Mouse (Mus musculus) urinary bladder, postnatal 36 days (tissue): ENCODE results near the gene Adamts4.
"Not testable (repeated sequence)": the region's sequence is repeated elsewhere in the genome, so short reads cannot be mapped to it uniquely, and the experiment has no call there.

Experiments used
- DNase-seq, 2 experiments: peaks; one replicate each; pipeline ENCODE4 v3.0.0; 2022; ENCODE audit warnings: low spot score in 2 of 2, mixed read lengths in 1 of 2

The Adamts4 gene

DNA sequence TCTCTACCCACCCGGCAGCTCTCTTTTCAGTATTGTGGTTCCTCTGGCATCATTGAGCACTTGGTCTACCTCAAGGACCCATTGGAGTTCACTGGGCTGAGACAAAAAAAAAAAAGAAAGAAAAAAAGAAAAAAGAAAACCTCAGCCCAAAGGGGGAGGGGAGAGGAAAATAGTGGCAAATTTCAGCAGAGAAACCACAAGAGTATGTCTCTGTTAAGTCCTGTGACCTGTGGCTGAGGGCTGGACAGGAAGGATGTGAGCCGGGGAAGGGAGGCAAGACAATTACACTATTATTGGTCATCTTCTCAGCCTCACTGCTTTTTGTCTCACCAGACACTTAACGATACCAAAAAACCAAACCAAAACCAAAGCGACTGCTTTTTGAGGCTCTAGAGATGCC lies 18.4 kb upstream of the Adamts4 start:
- no peak for DNase-seq

DNA sequence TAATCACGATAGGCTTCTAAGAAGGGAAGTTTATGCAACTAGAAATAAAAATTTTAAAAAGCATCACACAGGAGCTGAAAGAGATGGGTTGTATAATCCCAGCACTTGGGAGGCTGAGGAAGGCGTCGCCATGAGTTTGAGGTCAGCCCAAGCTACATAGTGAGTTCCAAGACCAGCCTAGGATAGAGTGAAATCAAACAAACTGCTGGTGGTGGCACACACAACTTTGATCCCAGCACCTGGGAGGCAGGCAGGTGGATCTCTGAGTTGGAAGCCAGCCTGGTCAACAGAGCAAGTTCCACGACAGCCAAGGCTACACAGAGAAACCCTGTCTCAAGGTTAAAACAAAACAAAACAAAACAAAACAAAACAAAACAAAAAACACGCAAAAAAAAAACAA lies 17.9 kb upstream of the Adamts4 start:
- no peak for DNase-seq

DNA sequence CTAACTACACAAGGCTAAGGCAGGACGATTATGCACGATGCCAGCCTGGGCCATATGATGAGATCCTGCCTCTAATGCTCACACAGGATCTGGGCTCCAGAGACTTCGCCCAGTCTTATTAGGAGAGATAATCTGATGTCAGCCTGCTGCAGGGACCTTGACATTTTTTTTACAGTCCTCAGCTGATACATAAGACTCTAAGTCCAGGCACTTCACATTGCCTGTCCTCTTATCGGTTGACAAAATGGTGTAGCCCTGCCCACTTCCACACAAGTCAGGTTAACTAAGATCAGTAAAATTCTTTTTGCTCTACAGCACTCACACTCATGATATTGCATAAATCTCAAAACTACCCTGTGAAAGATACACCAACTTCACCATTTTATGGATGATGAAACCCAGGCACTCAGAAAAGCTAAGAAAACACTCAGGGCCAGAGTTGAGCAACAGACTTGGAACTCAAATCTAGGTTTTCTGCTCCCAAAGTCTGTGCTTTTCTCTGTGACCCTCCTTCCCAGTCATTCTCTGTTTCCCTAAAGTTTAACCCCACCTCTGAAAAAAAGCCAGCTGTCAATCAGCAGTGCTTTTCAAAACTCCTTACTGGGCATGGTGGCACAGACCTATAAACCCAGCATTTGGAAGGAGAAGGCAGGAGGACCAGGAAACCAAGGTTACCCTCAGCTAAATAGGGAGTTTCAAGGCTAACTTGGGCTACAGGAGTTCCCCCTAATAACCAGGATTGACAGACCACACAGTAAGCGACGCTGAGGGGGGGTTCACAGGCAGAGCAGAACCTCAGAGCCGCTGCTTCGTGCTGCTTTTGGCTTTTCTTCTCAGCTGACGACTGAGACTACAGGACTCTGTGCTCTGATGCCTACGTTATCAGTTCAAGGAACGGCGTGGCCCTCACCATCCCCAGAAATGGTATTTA lies 17.2 kb upstream of the Adamts4 start:
- DNase-seq = no peak

DNA sequence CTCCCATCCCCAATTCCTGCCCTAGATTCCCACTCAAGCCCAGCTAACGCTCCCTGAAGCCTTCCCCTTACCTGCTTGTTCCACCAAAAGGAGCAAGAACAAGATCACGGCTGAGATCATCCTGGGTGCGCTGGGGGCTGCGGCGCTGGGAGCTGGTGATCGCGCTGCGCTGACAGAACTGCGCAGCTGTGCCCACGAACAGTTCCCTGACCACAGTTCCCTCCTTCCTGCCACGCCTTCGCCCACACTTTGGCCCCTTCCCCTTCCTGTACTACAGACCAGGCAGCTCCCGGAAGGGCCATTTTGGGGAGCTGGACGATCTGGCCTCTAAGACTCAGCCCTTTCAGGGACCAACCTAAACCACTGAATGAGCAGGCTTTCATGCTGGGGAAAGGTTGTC lies 16.1 kb upstream of the Adamts4 start, which contains the start of gene Fcer1g:
TSS of gene Fcer1g (minus strand) at position 240 of the 400 bp plus-strand sequence.
- no peak for DNase-seq

DNA sequence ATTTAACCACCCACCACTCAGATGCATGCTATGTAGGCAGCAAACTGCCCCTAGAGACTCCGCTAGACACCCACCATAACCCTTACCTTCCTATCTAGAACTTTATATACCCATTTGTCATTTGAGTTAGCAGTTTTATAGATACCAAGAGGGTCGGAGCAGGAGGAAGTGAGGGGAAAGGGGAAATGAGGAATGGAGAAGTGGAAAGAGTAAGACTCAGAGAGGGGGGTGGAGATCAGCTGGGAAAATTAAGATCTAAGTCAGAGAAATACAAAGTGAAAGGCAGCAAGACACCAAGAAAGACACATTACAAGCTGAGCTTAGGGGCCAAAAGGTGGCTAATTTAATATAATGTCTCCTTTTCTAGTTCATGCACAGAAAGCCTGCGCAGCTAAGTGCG lies 15.7 kb upstream of the Adamts4 start:
- DNase-seq = no peak

DNA sequence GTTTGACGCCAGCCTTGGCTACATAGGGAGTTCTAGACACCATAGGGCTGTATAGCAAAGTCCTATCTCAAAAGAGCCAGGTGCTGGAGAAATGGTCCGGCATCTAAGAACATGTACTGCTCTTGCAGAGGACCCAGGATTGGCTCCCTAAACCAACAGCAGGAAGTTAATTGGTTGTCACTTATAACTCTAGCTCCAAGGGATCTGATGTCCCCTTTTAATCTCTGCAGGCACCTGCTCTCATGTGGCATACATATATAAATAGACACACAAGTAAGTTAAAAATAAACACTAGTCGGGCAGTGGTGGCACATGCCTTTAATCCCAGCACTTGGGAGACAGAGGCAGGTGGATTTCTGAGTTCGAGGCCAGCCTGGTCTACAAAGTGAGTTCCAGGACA lies 14.4 kb upstream of the Adamts4 start:
- DNase-seq = no peak

DNA sequence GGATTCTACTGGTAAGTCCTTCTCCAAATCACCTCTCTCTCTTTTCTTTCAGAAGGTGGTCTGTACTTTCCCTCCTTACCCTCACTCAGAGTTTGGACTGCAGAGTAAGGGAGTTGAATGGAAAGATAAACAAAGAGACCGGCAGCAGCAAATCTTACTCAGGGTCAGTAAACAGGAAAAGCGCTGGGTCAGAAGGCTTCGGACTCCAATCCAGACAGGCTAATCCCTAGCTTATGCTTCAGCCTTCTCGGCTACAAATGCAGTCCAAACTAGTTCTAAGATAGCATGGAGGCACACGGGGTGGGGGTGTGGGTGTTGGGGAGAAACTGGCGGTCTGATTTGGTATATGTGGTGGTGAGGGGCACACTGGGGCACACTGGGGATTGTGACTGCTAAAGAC lies 12.8 kb upstream of the Adamts4 start:
- DNase-seq = no peak

DNA sequence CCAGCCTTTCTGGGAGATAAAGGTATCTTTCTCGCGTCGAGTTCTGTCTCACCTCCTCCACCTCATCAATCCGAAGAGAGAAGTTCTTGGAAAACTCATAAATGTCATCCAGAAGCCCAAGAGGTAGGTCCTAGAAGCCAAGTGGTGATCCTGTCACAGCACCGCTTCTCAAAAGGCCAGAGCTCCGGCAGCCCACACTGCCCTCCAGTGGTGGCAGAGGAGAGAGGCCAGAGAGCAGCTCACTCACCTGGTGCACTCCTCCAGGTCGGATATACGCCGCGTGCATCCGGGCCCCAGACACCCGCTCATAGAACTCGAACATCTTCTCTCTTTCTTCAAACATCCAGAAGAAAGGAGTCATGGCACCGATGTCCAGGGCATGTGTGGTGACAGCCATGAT lies 11.8 kb upstream of the Adamts4 start:
- peak in 1 of 2 experiments; percentile 56 for DNase-seq

DNA sequence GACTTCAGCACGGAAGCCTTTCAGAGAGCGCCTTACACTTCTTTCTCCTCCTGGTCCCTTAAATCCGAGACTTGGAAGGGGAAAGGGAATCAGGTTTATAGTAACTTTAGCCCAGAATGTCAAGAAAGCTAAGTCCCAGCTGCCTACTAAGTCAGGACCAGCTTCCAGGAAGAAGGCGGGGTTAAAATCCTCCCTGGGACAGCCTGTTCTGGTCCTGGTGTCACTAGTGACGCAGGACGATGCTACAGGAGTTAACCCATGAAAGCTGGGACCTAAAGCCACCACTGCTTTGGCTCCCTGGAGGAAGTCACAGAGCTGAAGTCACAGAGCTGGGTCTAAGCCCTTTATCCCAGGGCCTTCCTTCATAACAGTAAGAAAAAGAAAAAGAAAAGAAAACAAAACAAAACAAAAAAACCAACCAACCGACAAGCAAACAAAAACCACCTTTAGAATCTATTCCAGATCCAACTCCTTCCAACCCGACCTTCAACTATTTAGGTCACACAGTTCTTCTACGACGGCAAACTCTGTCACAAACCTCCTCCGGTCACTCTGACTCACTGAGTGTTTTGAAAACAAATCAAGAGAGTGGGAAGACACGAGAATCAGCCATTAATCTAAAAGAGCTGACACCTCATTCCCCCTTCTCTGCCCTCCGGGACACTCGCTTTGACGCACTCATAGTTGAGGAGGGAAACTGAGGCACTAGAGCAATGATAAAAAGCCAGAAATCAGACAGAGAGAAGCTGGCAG lies 10.1 kb upstream of the Adamts4 start:
- DNase-seq = peak in 1 of 2 experiments; percentile 62

DNA sequence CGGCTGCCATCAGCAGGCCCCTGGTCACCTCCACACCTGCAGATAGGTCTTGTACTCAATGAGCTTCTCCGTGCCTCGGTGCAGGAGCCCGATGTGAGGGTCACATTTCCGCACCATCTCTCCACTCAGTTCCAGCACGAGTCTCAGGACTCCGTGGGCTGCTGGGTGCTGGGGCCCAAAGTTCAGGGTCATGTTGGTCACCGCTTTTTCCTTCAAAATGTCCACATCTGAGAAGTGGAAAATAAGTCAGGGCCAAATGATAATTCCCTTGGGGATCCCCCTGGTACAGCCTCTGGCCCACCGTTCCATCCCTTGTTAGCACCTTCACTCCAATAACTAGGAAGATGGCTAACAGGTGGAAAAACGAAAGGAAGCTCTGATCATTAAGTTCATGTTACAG lies 9.3 kb upstream of the Adamts4 start:
- no peak for DNase-seq

DNA sequence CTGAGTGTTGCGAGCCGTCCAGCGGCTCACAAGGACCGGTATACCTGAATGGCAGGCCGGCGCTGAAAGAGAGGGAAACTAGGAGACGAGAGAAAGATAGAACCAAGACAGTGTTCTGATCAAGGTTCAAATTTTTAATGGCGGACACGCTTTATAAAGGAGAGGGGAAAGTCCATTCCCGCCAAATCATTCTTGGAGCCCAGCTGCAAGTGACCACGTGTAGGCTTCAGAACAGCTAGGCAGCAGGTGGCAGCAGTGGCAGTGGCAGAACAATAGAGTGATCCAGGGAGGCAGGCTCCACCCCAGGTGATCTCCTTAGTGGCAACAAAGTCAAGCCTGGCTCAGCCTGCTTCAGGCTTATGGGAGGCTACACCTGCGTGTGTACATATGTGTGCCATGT lies 8.3 kb upstream of the Adamts4 start:
- DNase-seq = not testable (repeated sequence)

DNA sequence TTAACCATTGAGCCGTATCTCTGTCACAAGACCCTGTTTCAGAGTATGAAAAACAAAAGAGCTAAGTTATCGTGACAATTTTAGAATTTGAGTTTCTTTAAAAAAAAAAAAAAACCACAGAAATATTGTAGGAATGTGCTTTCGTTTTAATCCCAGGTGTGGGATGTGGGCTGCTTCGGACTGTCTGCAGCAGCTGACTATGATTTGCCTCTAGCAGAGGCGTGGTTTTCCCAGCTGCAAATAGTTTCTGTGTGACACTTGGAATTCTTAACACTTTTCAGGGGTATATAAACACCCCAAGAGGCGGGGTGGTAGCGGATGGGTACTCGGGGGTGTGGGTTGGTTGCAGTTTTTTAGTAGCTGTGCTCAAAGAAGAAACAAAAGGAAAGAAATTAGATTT lies 4.9 kb upstream of the Adamts4 start:
- no peak for DNase-seq

DNA sequence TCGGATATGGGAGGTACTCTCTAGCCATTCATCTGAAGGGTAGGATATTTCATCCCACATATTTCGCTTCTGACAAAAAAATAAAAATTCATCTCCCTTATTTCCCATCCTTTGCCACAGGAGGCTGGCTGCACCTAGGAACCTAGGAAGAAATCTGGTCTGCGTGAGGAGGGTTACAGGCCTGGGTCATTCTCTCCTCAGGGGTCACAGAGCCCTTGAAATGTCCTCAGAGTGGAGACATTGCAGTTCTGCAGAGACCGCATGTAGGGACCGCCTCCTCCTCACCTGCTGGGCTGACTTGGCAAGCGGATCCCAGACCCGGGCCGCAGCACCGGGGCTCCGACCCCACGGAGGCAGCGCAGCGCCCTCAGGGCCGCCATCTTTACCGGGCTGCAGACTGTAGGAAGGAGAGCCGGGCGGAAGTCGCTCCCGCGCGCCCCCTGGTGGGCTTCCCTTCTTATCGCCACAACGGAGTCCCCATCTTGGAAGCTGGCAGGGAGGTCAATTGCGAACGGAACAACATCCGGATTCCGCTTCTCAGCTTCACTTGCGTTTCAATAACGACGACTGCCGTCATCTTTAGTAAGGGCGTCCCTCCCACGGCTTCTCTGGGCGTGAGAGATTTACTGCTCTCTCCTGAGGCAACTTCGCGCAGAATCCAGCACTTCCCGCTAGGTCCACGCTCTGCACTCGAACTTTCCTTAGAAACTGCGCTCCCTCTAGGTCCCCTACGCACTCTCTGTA lies 3.3 kb upstream of the Adamts4 start:
- DNase-seq = peak; percentile 96 to 97

DNA sequence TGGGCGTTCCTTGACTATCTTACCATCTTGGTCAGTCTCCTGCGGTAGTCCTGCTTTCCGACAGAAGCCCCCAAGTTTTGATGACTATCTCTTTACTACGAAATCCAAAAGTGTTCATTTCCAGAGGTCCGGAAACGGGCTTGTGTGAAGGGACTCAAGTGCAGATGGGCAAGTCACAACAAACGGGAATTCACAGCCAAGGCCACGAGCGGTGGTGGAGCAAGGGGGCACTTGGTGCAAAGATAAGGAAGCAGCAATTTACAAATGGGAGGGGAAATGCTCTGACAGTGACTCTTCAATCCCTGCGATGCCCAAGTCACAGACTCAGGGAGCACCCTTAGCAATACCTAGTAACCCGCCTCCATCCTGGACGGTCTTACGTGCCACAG lies 2.8 kb upstream of the Adamts4 start:
- DNase-seq = no peak

DNA sequence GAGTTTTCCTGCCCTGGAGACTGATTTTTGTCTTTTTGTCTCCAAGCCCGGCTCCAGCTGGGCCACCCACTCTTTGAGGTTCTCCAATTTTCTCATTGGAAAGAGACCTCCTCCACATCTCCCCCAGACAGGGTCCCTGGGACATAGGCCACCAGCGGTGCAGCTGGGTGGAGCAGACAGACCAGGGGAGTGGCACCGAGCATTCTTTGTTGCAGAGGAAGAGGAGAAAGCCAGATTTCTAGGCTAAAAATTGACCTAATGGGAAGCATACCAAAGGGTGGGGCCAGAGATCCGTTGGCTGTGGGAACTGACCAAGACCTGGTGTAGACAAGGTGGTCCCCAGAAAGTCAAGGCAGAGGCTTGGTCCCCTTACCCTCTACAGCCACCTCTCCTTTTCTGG lies 2.3 kb upstream of the Adamts4 start:
- DNase-seq = no peak

DNA sequence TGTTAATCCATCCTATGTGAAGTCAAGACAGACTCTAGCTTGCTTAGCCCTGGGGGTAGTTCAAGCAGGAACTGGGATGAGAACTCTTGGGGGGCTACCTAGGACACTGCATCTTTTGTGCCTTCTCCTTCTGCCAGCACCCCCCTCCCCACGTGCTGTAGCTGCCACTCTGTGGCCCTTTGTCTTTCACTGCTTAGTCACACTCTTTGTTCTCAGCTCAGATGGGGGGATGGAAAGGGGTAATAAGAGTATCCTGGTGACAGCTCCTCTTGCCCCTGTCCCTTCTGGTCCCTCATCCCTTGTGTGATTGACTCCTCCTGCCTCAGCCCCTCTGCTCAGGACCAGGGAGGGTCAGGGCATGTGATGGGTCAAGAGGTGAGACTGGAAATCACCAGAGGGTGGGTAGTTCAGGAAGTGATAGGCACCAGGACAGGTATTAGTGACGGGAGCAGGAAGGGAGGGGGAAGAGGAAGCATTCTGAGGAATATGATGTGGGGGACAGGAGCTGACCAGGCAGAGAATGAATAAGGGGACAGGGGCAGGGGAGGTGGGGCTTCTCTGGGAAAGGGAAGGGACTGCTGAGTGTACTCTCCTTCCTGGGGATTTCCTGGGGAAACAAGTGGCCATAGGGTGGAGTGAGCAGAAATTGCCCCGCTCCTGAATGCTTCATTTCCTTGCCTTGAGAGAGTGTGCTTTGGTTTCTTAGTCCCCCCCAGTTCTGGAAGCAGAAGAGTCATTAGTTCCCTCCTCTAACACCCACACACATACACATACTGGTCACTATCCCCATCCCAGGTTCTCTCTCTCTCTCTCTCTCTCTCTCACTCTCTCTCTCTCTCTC lies 1.6 kb upstream of the Adamts4 start:
- DNase-seq = no peak

DNA sequence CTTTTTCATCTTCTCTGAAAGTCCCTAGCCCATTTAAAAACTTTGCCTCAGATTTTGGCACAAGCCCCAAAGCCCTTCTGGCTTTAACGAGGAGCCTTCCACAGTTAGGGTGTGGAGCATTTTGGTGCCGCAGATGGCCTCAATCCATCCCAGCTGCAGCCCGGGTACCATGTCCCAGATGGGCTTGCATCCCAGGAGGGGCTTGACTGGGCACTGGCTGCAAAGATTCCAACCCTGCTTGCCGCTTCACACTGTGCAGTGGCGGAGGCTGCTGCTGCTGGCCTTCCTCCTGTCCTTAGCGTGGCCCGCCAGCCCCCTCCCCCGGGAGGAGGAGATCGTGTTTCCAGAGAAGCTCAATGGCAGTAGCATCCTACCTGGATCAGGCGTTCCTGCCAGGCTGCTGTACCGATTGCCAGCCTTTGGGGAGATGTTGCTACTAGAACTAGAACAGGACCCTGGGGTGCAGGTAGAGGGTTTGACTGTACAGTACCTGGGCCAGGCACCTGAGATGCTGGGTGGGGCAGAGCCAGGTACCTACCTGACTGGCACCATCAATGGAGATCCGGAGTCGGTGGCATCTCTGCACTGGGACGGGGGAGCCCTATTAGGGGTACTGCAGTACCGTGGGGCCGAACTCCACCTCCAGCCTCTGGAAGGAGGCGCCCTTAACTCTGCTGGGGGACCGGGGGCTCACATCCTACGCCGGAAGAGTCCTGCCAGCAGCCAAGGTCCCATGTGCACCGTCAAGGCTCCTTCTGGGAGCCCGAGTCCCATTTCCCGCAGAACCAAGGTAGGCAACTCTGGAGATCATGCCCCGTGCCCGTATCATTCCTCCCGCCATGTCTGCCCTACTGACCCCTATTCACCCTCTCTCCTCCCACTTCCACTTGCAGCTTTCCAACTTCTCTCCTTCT lies 716 bp downstream of the Adamts4 start, which contains the start of gene Ndufs2:
TSS of gene Ndufs2 (minus strand) at position 709 of the 914 bp plus-strand sequence.
- DNase-seq = no peak

DNA sequence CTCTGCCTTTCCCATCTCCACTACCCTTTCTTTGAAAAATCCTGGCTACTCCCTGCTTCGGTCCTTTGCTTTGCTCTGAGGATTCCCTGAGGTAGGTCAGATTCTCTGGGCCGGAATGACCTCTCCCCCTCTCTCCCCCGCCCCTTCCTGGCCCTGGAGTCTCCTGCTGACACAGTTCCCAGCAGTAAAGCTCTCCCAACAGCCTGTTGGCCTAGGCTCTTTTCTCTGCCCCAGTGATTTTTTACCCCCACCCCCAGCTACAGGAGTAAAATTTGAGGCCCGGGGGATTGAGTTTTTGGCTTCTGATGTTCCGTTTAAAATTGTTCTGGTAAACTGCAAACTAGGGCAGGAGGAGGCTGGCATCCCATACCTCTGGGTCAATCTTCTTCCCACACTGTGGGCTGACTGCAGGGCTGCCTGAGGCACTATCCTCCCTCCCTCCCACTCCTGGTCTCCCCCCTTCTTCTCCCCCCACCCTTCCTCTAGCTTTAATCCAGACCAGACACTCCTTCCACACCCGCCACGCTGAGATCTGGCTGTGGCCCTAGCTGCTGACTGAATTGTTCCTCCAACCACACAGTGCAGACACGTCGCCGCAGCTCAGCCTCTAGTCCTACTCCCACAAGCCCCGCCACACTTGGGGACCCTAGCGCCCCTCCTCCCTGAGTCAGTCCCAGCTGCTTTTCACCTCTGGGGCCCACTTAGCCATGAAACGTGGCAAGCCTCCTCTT lies 1.5 kb downstream of the Adamts4 start:
- peak in 1 of 2 experiments; percentile 29 for DNase-seq

DNA sequence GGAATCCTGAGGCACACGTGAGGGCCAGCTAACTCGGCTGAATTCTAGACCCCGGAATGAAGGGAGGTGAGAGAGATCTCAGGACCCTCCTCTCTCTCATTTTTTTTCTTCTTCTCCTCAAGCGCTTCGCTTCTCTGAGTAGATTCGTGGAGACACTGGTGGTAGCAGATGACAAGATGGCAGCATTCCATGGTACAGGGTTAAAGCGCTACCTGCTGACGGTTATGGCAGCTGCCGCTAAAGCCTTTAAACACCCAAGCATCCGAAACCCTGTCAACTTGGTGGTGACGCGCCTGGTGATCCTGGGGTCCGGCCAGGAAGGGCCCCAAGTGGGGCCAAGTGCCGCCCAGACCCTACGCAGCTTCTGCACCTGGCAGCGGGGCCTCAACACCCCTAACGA lies 2.2 kb downstream of the Adamts4 start:
- no peak for DNase-seq
